Mouse (Mus musculus) bone marrow, adult 2 months (tissue): ENCODE data around the gene Cdh12. TPM values are rescaled to one million over a fixed set of nuclear protein-coding genes. Genes with fewer than 3 reads are reported as not detected.

Experiments used
- H3K27ac ChIP-seq: fragments of 200-500 bp; 2 replicates; pipeline ENCODE4 v1.5.1; 2012; ENCODE audit warnings: low read depth, mild to moderate bottlenecking, control low read depth, inconsistent platforms, low read length; ENCODE audit not compliant: control insufficient read depth, poor library complexity, insufficient read depth
- H3K4me1 ChIP-seq: fragments of 200-500 bp; 2 replicates; pipeline ENCODE4 v1.6.1; 2011; ENCODE audit warnings: low read length; ENCODE audit not compliant: control insufficient read depth, insufficient read depth
- H3K4me3 ChIP-seq: fragments of 200-500 bp; replicated peaks from 2 replicates; pipeline ENCODE3; 2011; ENCODE audit warnings: mild to moderate bottlenecking, low read depth, low read length, control low read depth; ENCODE audit not compliant: control insufficient read depth
- CTCF ChIP-seq: fragments of 200-500 bp; IDR thresholded peaks from 2 replicates; pipeline ENCODE4 v1.5.1; 2011; ENCODE audit warnings: low read length, control low read depth; ENCODE audit not compliant: control insufficient read depth, insufficient read depth
- POLR2A ChIP-seq: fragments of 200-500 bp; IDR thresholded peaks from 2 replicates; pipeline ENCODE4 v1.6.1; 2011; ENCODE audit warnings: low read depth, mild to moderate bottlenecking, control low read depth, low read length, borderline replicate concordance; ENCODE audit not compliant: control insufficient read depth
- WGBS: fragments of 180-500 bp; shearing (Covaris S2); methylation state at CpG from one replicate; pipeline ENCODE4 v1.1.7; 2018; 5-methylcytosine and 5-hydroxymethylcytosine counted together
- polyA plus RNA-seq: library from polyadenylated mRNA; stranded (reverse); fragments of >200 nt; gene quantifications from 2 replicates; pipeline ENCODE4 v1.2.4, GENCODE M21; 2011; ENCODE audit warnings: low replicate concordance; ENCODE audit not compliant: missing spikeins, insufficient read depth, insufficient read length

Cdh12 gene
- not detected in 2 replicates for polyA plus RNA-seq

- TF ChIP-seq CTCF (no peak), POLR2A (no peak)
- WGBS = 19% methylated on average over 18 of the region's 18 CpGs
- Histone ChIP-seq H3K27ac (no peak within 1 kb of the TSS), H3K4me1 (no peaks in the 10 kb centered on the region), H3K4me3 (no peak within 1 kb of the TSS)
These were observed at the start of gene Cdh12 for GRCm38 (mm10) chr15:20448861-20449663. TSS of gene Cdh12 (plus strand) at chr15:20449265.

GRCm38 (mm10) chr15:20403596-20403995 lies 45.5 kb upstream of the Cdh12 start:
- Histone ChIP-seq H3K4me1 (no peaks in the 10 kb centered on the region), H3K27ac (no peak overlapping the region), H3K4me3 (no peak overlapping the region)
- no peak for TF ChIP-seq CTCF
- TF ChIP-seq POLR2A = no peak
- WGBS = 37% methylated on average over 3 of the region's 3 CpGs

DNA sequence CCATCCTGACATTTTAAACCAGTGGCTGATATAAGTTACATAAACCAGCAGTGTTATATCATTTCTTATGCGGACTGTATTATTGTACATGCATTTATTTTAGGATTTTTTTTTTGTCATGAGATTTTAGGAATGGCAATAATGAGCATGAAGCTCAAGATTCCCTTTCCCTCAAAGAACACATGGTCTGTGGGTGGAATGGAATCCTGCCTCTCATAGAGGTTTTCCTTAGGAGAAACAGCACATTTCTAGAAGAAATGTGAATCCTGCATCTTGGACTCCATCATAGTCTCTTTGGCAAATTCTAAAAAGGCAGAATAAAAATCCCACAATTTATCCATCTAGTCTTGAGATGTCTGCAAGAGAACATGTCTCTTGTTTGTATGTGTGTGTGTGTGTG lies 35.7 kb upstream of the Cdh12 start:
- Histone ChIP-seq H3K4me1 (no peaks in the 10 kb centered on the region), H3K4me3 (no peak overlapping the region), H3K27ac (no peak overlapping the region)
- WGBS = 81% methylated on average over 1 of the region's 1 CpGs
- TF ChIP-seq POLR2A = no peak
- no peak for TF ChIP-seq CTCF

- Histone ChIP-seq H3K27ac (no peak overlapping the region), H3K4me3 (no peak overlapping the region), H3K4me1 (no peaks in the 10 kb centered on the region)
- 32% methylated on average over 2 of the region's 2 CpGs for WGBS
- no peak for TF ChIP-seq POLR2A
- TF ChIP-seq CTCF = no peak
These were observed 12.7 kb upstream of the Cdh12 start for GRCm38 (mm10) chr15:20436356-20436755.

GRCm38 (mm10) chr15:20450558-20450957 lies 1.5 kb downstream of the Cdh12 start:
- WGBS = 66% methylated on average over 5 of the region's 5 CpGs
- no peak overlapping the region for H3K27ac ChIP-seq
- no peak overlapping the region for H3K4me3 ChIP-seq
- no peak for TF ChIP-seq POLR2A
- no peaks in the 10 kb centered on the region for H3K4me1 ChIP-seq

- H3K4me3 ChIP-seq = no peak overlapping the region
- no peak overlapping the region for H3K27ac ChIP-seq
- no peak for TF ChIP-seq CTCF
- TF ChIP-seq POLR2A = no peak
- 77% methylated on average over 3 of the region's 3 CpGs for WGBS
- H3K4me1 ChIP-seq = no peaks in the 10 kb centered on the region
These were observed 9.4 kb downstream of the Cdh12 start for GRCm38 (mm10) chr15:20458508-20458907.

DNA sequence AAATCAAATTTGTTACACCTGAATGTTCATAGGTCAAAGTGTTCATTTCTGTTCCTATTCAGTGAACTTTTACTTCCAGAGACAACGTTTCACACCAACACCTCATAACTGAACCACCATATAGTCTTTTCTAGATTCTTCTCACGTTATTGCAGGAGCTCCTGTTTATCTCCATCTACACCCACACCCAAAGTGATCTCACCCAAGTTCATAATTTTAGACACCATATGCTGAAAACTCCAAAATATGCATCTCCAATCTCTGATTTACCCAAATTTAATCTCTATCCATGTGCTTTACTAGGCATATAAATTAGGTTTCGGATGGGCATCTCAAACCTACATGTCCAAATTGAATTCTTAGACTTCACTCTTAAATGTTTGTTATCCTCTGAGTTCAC lies 13.4 kb downstream of the Cdh12 start:
- 63% methylated on average over 3 of the region's 3 CpGs for WGBS
- no peak overlapping the region for H3K27ac ChIP-seq
- no peak for TF ChIP-seq POLR2A
- TF ChIP-seq CTCF = no peak
- no peaks in the 10 kb centered on the region for H3K4me1 ChIP-seq
- H3K4me3 ChIP-seq = no peak overlapping the region

DNA sequence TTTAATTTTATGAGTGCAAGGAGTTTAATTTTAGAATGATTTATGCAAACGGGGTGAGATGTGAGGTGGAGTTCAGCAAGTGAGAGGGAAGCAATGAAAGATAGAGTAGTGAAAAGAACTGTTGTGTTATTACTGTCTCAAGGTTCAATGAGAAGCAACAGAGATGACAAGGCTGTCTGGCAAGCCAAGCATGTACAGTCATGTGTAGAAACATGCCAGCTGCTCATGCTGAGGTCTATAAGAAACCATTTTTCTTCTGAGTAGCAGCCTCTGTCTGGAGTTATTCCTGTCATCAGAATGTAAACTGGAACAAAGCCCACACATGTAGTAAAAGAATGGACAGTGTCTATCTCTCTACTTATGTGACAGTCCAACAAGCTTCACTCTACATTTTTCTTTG lies 14.5 kb downstream of the Cdh12 start:
- no peak for TF ChIP-seq POLR2A
- no peak for TF ChIP-seq CTCF
- no peaks in the 10 kb centered on the region for H3K4me1 ChIP-seq
- WGBS = 63% methylated on average over 1 of the region's 1 CpGs
- H3K27ac ChIP-seq = no peak overlapping the region
- no peak overlapping the region for H3K4me3 ChIP-seq
